Mouse (Mus musculus): ENCODE measurements at regions not wholly inside any gene's neighbourhood (a gene's known extent, or its start where the extent isn't known, plus 50 kb on each side); places are given as distances from the start of the nearest gene placed in this dataset.
"Not testable (repeated sequence)": the region's sequence is repeated elsewhere in the genome, so short reads cannot be mapped to it uniquely, and the experiment has no call there.

DNA sequence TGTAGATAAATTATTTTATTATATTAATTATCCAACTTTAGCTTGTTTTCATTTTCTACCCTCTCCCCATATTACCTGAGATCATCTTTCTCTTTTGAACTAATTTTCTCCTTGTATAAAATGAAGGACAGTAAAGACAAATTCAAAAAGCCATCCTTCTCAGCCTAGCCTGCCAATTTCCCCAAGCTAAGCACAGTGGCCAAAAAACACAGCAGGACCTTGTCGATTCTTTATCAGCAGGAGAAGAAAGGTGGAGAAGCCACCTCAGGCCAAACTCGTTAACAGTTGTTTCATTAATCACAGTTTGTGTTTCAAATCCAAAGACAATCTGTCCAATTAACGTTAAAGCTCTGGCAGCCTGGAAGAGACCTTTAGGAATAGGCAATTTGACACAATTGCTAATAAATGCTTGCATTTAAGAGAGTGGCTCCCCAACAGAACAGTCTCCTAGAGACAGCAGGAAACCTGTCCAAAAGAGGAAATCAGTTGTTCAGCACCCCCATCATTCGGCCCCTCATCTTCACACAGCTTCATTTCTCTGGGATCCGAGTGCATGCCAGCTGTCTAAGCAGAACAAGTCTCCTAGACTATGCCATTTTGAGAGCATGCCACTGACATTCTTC is 135.7 kb upstream of the Tlr4 start:
- no peak overlapping the region for H3K9ac ChIP-seq (replicated peaks)
- no peak overlapping the region for H3K4me2 ChIP-seq (replicated peaks)
- H3K9me3 ChIP-seq: no peaks in the 10 kb centered on the region
- no peak for ATAC-seq (ENCODE audit: low FRiP score, low read depth)
- no peaks in the 10 kb centered on the region for H3K27me3 ChIP-seq
- H3K36me3 ChIP-seq: no peaks in the 10 kb centered on the region
- H3K4me3 ChIP-seq: no peak overlapping the region
- peaks cover 3% of the 10 kb centered on the region; the same call in 1 of the 2 replicates for H3K4me1 ChIP-seq
- WGBS: 51% methylated on average over 5 of the region's 5 CpGs
- H3K27ac ChIP-seq (replicated peaks): no peak overlapping the region

DNA sequence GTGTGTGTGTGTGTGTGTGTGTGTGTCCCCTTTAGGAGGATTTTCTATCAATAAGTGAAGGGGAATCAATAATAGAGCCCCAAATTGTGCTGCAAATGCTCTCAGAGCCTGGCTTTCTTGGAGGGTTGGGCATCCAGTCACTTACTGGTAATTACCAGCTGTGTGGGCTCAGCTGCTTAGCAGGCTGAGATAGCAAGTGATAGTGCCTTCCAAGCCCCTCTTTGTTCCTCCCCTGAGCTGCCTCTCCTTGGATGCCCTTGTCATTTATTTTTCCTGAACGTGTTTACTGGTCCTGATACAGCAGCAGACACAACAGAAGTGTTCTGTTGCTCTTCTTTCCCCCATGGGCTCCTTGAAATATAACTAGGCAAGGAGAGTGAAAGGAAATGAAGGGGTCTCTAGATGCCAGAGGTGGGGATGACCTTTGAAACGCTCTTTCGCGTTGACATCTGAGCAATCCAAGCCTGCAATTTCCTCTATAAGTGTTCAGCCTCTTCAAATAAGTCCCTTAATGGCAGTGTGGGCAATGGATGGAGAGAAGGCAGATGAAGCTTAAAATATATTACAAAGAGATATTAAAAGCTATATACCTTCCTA is 133.3 kb upstream of the Tlr4 start:
- 0 out of 2 replicates have a peak, but pooled peaks have one; percentile 27 for ATAC-seq (ENCODE audit: low FRiP score, low read depth)
- H3K4me1 ChIP-seq: peaks cover 3% of the 10 kb centered on the region; the same call in 1 of the 2 replicates
- H3K9ac ChIP-seq (replicated peaks): no peak overlapping the region
- H3K4me3 ChIP-seq: no peak overlapping the region
- H3K27ac ChIP-seq (replicated peaks): peak overlapping the region; percentile 40; the same call in 1 of the 2 replicates
- WGBS: 56% methylated on average over 4 of the region's 4 CpGs
- H3K4me2 ChIP-seq (replicated peaks): no peak overlapping the region
- H3K36me3 ChIP-seq: no peaks in the 10 kb centered on the region
- H3K27me3 ChIP-seq: no peaks in the 10 kb centered on the region
- no peaks in the 10 kb centered on the region for H3K9me3 ChIP-seq

DNA sequence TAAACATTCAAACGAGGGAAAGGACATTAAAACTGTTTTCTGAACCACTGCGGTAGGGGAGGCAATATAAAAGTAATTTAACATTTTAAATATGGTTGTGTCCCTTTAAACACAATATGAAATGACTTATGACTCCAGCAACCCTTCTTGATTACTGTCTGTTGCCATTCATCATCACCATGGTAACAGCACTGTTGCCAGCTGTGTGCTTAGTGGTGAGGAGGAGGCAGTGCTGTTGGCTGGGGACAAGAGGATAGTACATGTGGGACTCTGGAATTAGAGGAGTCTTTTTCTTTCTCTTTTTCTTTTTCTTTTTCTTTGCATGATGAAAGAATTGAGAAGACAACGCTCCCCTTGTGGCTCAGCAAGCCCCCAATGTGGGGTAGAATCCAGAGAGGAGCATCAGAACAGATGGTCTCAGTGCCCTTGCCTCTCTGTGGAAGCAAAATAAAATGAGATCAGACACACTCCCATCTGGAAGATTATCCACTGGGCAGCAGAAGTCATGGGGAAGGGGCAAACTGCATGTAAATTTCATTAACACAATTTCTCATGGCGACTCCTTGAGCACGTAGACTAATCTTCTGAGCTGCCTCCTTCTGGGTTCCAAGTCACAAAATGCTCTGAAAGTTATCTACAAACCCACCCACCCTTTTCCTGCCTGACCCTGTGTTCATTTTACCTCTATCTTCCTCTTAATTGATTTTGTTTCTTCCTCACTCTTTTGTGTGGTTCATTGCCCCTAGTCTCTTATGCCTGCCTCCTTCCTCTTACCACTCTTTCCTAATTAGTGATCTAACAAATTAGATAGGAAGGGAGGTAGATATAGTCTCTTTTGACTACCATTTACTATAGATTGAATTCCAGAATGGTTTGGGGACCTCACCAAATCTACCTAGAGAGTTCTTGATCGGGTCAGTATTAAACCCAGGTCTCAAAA is 111.3 kb upstream of the Tlr4 start:
- peak overlapping the region; percentile 22; the same call in 1 of the 2 replicates for H3K27ac ChIP-seq (replicated peaks)
- no peak overlapping the region for H3K4me3 ChIP-seq
- WGBS: 66% methylated on average over 6 of the region's 6 CpGs
- no peak overlapping the region for H3K4me2 ChIP-seq (replicated peaks)
- no peak overlapping the region for H3K9ac ChIP-seq (replicated peaks)
- H3K4me1 ChIP-seq: no peaks in the 10 kb centered on the region
- ATAC-seq (ENCODE audit: low FRiP score, low read depth): peak; percentile 94
- H3K9me3 ChIP-seq: no peaks in the 10 kb centered on the region
- no peaks in the 10 kb centered on the region for H3K27me3 ChIP-seq
- H3K36me3 ChIP-seq: no peaks in the 10 kb centered on the region

DNA sequence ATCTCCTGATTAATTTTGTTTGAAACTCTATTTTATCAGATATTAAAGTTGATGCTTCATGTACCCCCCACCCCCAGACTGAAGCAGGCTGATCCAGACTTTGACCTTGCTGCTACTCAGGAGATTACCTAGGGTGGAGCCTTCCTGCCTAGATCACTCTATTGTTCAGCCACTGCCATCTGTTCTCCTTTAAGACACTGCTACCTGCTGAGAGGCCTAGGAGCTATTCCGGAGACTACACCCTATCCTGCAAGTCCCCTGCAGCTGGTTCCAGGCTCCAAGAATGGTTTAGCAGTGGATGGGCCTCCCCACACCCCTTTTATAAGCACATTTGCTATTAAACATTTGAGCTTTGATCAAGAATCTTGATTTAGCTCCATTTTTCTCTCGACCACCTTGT is 90.0 kb upstream of the Tlr4 start:
- Histone ChIP-seq H3K9me3 (no peaks in the 10 kb centered on the region), H3K4me2 (replicated peaks) (no peak overlapping the region), H3K27ac (replicated peaks) (no peak overlapping the region), H3K4me3 (no peak overlapping the region), H3K36me3 (no peaks in the 10 kb centered on the region), H3K4me1 (no peaks in the 10 kb centered on the region), H3K27me3 (no peaks in the 10 kb centered on the region), H3K9ac (replicated peaks) (no peak overlapping the region)
- no peak for ATAC-seq (ENCODE audit: low FRiP score, low read depth)
- 25% methylated on average over 2 of the region's 2 CpGs for WGBS

DNA sequence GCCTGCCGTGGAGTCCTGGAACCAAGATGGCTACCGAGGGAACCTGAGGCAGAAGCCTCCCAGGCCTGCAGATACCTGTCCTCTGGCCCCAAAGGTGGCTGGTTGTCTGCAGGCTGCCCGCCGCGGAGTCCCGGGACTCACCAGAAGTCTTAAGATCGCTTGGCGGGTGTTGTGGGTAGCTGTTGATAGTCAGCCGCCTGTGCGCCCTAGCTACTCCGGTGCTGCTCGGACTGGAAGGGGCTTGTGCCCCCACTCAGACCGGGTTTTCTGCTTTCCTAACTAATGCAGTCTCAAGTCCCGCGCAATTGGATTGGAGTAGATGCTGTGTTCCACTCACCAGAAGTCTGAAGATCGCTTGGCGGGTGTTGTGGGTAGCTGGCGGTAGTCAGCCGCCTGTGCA is 84.0 kb upstream of the Tlr4 start:
- not testable (repeated sequence) for H3K9ac ChIP-seq (replicated peaks); H3K9me3 ChIP-seq; H3K4me3 ChIP-seq; ATAC-seq (ENCODE audit: low FRiP score, low read depth); H3K4me2 ChIP-seq (replicated peaks); H3K27me3 ChIP-seq; H3K4me1 ChIP-seq; H3K27ac ChIP-seq (replicated peaks); H3K36me3 ChIP-seq
- WGBS: 91% methylated on average over 19 of the region's 19 CpGs

DNA sequence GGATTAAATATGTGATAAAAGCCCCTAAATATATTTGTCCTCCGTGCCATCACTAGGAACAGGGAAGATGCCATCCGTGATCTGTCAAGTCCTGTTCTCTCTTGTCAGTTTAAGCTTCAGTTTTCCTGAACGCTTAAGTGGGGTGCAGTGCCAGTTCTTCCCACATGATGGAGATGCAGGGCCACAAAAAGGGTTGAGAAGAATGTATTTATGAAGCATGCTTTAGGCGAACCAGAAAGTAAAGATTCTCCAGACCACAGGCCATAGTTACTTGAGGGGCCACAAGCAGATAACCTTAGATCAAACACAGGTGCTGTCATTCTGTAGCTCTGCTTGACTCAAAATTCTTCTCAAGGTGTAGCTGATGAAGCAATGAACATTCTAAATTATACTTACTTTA is 58.6 kb upstream of the Tlr4 start:
- H3K27ac ChIP-seq (replicated peaks): no peak overlapping the region
- H3K27me3 ChIP-seq: no peaks in the 10 kb centered on the region
- H3K4me1 ChIP-seq: no peaks in the 10 kb centered on the region
- WGBS: 34% methylated on average over 4 of the region's 4 CpGs
- H3K36me3 ChIP-seq: no peaks in the 10 kb centered on the region
- peak; percentile 66; the same call in 1 of the 2 replicates for ATAC-seq (ENCODE audit: low FRiP score, low read depth)
- no peaks in the 10 kb centered on the region for H3K9me3 ChIP-seq
- H3K9ac ChIP-seq (replicated peaks): no peak overlapping the region
- no peak overlapping the region for H3K4me3 ChIP-seq
- no peak overlapping the region for H3K4me2 ChIP-seq (replicated peaks)
